Mouse (Mus musculus): ENCODE measurements around the gene Pkmyt1.
"Not testable (repeated sequence)": the region's sequence is repeated elsewhere in the genome, so short reads cannot be mapped to it uniquely, and the experiment has no call there.

The Pkmyt1 gene

DNA sequence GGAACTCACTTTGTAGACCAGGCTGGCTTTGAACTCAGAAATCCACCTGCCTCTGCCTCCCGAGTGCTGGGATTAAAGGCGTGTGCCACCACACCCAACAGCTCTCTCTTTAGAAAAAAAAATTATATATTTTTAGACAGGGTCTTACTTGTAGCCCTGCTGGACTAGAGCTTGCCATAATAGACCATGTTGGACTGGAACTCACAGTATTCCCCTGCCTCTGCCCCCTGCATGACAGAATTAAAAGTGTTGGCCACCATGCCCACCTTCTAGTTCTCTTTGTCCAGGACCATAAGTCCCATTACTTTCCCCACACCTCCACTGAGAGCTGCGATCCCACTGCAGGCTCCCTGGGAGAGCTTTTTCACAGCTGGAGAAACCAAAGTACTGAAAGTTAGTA lies 21.3 kb downstream of the Pkmyt1 start:
- DNase-seq (ENCODE audit: low read depth, low spot score): no peak

DNA sequence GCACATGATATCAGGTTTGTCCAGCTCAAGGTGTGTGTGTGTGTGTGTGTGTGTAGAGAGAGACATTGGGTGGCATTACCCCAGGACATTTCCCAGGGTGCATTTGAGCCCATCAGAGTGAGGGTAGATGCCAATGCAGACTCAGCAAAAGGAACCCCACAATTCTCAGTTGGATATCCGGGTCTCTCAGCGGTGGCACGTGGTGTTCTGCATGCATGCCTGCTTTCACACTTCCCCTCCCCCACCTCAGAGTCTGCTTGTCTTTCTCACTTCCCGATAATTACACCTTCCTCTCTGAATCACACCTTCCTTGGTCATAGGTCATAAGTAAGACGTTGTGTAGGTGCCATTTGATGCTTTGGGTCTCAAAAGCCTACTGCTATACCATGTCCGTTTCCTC lies 21.9 kb downstream of the Pkmyt1 start:
- no peak for DNase-seq (ENCODE audit: low read depth, low spot score)

DNA sequence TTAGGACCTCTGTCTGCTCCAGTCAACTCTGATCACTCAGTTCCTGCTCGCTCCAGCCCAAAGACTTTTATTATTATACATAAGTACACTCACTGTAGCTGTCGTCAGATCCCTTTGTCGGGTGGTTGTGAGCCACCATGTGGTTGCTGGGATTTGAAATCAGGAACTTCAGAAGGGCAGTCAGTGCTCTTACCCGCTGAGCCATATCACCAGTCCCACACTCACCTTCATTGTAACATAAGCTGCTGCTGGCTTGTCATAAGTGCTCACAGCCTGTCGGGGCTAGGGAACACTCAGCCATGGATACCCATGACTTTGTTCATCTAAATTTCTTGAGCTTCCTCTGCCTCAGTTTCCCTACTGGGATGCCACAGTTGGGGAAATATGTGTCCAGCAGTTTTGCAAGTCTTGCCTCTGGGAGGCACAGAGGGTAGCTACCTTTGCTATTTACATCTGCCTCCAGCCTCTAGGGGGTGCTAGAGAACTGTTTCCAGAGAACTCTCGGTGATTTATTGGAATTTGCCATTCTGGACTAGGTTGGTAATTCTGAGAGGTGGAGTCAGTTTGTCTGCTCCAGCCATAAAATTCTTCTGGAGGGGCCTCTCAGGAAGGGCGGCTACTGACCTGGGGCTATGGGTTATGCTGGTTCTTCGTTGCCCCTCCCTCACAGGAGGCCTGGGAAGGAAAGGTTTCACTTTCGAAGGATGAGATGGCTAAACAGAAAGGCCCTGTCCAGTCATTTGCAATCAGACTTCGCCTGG lies 22.7 kb downstream of the Pkmyt1 start:
- peak; percentile 45 for DNase-seq (ENCODE audit: low read depth, low spot score)

DNA sequence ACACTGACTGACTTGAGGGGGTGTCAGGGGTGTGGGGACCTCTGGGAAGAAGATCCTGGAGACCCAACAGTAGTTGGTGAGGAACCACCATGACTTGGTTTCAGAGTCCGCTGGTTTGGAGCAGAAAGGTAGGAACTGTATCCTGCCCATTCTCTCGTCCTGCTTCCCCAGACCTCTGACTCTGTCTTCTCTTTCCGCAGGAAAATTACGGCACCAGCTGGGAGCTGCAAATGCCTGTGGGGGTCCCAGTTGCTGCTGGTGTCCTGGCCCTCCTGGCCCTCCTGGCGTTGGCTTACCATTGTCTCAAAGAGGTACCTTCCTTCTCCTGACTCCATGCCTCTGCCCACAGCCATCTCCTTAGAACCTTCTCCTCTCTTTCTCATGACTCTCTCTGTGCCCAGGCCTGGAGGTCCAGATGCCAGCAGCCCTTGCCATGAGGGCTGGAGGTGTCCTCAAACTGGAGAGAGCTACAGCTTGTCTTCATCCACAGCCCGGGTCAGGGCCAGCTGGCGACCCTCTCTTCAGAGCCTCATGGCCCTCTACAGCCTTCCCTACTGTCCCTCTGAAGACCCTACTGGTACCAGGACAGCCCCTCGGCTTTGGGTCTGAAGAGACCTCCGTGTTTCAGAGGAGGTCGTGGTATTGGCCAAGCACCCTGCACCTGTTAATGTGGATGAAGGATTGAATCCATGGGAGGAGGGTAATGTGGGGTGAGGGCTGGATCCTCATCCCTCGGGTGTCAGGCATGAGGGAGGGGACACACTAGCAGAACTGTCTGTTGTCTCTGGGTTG lies 23.5 kb downstream of the Pkmyt1 start:
- DNase-seq (ENCODE audit: low read depth, low spot score): no peak

DNA sequence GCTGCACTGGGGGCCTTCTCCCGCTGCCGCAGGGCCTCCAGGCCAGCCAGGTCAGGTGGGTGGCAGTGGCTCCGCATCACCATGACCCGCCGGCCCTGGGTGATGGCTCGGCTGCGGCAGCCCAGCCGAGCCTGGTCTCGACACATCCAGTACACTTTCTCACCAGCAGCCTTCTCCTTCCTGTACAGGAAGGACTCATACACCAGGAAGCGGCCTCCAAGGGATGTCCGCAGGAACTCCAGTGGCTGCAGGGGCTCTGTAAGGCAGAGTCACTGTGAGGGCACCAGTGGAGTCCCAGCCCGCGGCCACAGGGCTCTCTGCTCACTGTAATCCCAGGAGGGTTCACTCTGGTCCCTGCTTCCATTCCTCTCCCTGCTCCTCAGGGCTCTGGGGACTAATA lies 29.6 kb downstream of the Pkmyt1 start:
- no peak for DNase-seq (ENCODE audit: low read depth, low spot score)

DNA sequence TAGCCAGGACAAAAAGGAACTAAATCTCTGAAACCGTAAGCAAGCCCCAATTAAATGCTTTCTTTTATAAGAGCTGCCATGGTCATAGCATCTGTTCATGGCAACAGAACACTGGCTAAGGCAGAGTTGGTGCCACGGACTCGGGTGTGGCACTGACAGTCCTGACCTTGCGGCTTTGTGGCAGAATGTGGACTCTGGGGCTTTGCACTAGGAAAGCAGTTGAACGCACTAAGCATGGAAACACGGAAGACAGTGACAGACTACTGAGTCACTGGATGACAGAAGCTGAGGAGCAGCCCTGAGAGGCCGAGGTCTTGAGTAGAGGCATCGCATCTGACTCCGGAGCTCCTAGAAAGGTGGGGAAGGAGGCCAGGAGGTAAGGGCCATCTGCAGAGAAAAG lies 31.4 kb downstream of the Pkmyt1 start:
- no peak for DNase-seq (ENCODE audit: low read depth, low spot score)

DNA sequence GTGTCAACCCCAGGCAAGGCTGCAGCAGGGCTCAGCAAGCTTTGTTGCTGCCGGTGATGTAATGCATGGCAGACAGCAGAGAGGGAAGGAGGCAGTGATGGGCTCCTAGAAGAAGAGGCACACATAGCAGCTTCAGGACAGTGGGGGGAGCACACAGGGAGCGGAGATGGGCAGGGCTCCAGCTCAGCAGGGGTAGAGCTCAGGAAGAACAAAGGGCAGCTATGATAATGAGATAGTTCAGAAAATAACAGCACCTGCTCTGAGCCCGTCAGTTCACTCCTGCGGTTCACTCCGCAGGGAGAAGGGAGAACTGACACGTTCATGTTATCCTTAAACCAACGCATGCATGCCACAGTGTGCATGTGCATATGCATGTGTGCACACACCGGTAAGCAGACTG lies 32.7 kb downstream of the Pkmyt1 start:
- no peak for DNase-seq (ENCODE audit: low read depth, low spot score)

DNA sequence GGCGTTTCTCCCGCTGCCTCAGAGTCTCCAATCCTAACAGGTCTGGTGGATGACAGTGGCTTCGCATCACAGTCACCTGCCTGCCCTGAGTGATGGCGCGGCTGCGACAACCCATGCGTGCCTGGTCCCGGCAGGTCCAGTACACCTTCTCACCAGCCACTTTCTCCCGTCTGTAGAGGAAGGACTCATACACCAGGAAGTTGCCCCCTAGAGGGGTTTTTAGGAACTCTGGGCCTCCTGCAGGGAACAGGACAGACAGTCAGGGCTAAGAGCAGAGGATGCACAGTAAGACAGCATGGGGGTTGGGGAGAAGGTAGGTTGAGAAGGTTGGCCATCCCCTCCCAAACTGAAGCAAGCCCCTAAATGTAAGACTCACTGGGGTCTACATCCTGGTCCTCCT lies 34.1 kb downstream of the Pkmyt1 start:
- no peak for DNase-seq (ENCODE audit: low read depth, low spot score)

DNA sequence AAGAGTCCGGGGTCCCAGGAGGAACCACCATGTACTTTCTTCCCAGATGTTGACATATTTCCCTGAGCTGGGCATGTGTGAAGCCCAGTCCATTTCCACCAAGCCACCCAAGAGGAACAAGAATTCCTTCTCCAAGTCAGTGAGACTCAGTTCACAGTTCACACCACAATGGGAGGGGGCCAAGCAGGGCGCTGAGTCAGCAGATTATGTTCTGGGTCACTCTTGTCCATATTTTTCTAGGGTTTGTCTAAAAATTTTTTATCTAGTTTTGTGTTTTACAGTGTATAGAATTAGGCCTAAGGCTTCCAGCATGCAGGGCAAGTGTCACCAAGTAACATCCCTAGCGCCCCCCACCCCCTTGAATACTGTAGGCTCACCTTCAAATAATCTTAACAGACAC lies 35.0 kb downstream of the Pkmyt1 start:
- DNase-seq (ENCODE audit: low read depth, low spot score): no peak

DNA sequence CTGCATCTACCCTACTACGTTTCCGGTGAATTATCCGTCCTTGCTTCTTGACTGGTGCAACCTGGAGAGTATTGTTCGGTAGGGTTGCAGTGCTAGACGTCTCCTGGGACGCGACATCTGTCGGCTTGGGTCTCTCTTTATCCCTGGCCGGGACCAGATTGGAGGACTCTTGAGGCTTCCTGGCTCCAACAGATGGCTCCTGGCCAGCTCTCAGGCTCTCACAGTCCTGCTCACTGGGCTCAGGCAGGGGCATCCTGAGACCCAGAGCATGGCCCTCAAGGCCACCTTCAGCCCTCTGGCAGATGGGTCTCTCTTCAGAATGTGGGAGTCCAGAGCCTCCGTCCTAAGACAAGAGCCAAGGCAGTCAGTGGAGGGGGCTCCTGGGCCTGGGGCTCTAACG lies 36.8 kb downstream of the Pkmyt1 start:
- DNase-seq (ENCODE audit: low read depth, low spot score): no peak

DNA sequence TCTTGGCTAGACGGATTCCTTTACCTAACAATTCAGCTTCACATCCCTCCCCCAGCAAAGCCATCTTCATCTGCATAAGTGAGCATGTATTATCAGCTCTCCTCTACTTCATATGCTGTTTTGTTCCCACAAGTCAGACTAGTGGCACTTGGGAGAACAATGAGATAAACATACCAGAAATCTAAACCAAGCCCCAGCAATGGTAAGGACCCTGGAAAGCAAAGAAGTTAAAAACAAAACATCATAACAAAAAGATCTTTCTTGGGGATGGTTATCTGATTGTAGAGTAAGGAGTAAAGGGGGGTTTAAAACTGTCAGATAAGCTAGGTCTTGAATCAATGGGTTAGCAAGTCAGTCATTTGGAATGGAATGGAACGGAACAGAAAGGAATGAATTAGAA lies 44.4 kb downstream of the Pkmyt1 start:
- no peak for DNase-seq (ENCODE audit: low read depth, low spot score)

DNA sequence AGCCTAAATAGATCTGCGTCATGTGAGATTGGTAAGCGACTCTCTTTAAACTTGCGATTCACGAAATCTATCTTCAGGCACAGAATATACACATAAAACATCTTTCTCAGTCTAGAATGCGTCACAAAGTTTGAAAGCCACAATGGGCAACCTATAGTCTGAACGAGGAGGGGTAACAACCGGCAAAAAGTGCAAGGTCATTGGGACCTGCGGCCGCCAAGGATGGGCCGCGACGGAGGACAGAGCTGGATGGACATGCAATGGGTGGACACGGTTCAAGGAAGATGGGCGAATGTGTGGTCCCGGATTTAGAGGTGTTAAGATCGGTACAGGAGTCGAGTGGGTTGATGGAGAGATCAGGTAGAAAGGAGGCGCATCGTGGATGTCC lies 44.8 kb downstream of the Pkmyt1 start:
- peak; percentile 23 for DNase-seq (ENCODE audit: low read depth, low spot score)

DNA sequence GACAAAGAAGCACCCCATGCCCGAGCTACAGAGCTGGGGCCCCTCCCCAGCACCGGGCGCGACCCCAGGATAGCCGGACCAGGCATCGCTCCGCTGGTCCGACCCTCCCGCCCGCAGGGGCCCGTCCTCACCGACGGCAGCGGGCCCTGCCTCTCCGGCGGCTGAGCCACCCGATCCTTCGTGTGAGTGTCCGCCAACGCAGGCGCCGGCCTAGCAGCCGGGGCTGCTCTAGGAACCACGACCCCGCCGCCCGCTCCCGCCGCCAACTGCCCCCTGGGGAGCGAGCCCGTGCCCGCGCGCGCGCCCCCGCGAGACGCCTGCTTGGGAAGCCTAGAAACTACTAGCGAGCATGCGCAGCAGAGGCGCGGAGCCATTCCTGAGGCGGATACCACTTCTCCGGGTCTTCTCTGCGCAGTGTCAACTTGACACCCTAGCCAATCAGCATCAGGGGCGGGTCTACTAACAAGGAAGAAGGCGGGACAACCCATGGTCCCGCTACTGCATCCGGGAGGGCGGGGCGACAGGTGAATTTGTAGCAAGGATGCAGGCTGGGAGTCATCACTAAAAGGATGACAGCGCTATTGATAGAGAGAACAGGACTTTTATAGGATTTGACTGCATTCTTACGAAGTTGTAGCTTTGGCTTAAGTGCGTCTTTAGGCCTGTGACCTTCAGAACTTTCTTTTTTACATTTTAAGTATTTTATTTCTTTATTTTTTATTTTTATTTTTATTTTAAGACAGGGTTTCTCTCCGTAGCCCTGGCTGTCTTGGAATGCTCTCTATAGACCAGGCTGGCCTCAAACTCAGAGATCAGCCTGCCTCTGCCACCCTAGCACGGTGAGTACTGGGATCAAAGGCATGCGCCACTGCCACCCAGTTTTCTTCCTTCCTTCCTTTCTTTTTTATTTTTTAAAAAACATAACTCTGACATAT lies 45.4 kb downstream of the Pkmyt1 start, which contains the start of gene Flywch1:
TSS of gene Flywch1 (minus strand) at position 319 of the 935 bp plus-strand sequence.
- DNase-seq (ENCODE audit: low read depth, low spot score): peak; percentile 99

DNA sequence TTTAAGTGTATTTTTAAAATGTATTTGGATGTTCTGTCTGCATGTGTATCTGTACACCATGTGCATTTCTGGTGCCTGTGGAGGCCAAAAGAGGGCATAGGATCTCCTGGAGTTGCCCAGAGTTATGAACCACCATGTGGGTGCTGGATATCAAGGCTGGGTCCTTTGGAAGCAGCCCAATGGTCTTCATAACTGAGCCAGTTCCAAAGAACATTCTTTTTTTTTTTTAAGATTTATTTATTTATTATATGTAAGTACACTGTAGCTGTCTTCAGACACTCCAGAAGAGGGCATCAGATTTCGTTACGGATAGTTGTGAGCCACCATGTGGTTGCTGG lies 46.1 kb downstream of the Pkmyt1 start:
- not testable (repeated sequence) for DNase-seq (ENCODE audit: low read depth, low spot score)

DNA sequence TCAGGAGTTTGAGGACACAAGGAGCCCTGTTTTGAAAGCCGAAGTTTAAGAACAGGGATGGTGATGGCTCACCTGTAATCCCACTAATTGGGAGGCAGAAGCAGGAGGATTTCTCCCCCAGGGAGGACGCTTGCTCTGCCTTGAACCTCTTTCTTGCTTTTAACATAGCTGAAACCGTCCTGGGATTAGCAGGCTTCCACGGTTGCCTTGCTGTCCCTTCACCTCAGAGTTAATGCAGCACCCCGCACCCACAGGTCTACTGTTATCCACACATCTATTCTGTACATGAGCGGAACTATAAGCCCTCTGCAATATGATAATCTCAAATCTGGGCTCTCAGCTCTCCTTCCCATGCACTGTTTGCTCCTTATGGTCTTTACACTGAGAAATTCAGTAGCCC lies 47.5 kb downstream of the Pkmyt1 start:
- no peak for DNase-seq (ENCODE audit: low read depth, low spot score)

DNA sequence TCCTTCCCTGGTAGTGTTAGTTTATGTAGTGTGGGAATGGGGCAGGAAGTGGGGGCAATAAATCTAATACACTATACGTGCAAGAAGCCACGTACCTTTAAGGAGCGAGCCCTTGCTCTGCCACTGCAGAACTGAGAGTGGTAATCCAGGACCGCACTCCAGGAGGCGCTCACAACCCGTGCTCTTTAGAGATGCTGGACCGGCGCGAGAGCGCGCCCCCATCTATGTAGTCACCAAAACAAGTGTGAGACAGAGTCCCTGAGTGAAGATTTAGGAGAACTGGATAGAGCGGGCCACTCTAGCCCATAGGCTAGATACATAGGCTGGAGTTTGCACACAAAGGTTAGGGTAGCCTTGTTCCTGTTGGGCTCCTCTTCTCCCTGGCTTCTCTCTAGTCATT lies 48.0 kb downstream of the Pkmyt1 start:
- DNase-seq (ENCODE audit: low read depth, low spot score): peak; percentile 38

DNA sequence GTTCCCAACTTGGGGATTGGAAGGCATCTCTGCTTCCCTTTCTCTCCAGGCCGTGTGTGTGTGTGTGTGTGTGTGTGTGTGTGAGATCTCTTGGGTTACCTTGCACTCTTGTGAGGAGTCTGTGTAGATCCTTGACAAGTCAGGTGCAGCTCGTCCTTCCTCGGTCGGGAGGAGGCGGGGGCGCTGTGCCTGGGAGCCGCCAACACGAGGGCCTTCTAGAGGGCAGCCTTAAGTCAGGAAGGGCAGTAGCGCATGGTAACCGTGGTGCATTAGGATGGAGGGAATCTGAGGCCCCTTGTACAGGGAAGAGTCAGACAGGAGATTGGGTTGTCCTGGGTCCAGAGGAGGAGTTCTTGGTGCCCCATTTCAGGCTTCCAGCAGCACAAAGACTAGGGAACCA lies 50.1 kb downstream of the Pkmyt1 start:
- no peak for DNase-seq (ENCODE audit: low read depth, low spot score)

DNA sequence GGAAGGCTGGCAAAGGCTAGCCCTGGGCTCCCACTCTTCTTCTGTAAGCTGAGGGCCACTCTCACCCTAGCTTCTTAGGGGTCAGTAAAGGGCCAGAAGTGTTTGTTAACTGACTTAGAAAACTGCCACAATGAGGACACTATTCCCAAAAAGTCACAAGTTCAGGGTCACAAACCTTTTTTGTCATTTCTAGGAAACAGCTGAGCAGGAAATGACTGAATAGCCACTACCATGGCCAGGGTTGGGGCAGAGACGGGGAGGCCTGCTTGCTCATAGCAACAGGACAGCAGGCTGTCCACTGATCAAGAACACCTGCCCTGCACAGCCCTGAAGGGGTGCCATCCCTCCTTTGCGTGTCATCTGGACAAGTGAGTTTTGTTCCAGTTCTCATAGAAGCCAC lies 51.0 kb downstream of the Pkmyt1 start:
- DNase-seq (ENCODE audit: low read depth, low spot score): no peak

DNA sequence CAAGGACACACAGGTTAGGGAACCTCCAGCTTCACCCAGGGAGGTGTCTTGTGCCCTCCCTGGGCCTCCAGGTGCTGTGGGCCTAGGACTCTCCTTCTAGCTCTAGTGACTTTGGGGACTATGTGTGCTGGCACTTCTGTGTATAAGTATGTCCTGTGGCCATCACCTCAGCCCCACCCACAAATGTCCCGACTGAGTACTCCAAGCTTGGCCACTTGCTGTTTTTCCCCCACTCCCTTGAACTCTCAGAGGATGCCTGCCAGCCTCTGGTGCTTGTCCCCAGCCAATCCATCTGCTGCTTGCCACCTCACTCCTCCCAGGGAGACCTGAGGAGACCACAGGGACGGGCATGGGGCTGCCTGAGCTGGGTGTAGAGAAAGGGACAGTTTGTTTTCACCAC lies 52.3 kb downstream of the Pkmyt1 start:
- DNase-seq (ENCODE audit: low read depth, low spot score): no peak

DNA sequence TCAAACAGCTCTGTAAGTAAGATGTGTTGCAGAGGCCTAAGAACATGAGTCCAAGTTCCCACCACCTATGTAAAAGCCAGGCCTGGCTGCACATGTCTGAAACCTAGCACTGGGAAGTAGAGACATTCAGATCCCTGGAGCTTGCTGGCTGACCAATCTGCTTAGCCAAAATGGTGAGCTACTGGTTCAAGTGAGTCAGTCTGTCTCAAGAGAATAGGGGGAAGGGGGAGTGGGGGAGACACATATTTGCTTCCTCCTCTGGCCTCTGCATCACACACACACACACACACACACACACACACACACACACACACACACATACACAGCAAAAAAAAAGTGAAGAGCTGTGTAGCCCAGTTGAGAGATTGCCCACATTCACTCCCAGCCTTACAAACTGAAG lies 57.2 kb downstream of the Pkmyt1 start:
- DNase-seq (ENCODE audit: low read depth, low spot score): no peak

DNA sequence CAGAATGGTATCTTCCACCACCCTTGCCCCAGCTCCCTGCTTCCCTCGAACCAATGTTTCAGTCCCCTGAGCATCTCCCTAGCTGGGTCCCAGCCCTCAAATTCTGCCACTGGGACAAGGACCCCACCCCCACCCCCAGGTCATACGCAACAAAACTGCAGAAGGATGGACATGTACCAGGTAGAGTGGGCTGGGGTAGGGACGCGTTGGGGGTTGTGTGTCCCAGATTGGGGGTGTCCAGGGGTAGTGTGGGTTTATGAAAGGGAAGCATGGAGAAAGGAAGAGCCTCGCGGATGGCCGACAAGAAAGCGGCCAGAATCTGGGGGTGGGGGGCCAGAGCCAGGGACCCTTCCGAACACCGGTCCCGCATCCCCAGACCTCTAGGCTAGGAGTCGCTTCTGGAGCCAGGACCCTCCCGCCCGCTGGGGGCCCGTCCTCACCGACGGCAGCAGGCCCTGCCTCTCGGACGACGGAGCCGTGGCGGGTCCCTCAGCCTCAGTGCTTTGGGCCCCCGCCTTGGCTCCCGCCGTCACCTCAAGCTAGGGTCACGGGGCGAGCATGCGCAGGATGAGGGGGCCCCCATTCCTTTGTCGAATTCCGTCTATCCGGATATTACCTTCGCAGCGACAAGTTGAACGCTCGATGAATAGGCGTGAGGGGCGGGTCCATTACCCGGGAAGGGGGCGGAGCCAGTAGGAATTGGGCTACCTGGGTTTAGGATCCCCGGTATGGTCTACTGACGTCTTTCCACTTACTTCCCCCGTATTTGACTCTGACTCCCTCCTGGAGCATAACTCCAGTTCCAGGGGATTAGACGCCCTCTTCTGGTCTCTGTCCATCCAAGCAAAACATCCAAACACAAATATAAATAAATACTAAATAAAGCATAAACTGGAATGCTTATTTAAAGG lies 59.7 kb downstream of the Pkmyt1 start, which contains the start of gene Flywch2:
TSS of gene Flywch2 (minus strand) at position 521 of the 911 bp plus-strand sequence.
- peak; percentile 91 for DNase-seq (ENCODE audit: low read depth, low spot score)

Data from telencephalon, adult 2 months (tissue).